Mouse (Mus musculus) heart, postnatal 0 days (tissue): ENCODE measurements around the gene Megf11.

ENCODE experiments used
- CTCF ChIP-seq: IDR thresholded peaks from 2 replicates; pipeline ENCODE4 v1.5.1; 2016; ENCODE audit warnings: antibody characterized with exemption, control low read depth, low read depth
- EP300 ChIP-seq: IDR thresholded peaks from 2 replicates; pipeline ENCODE4 v1.6.1; 2016; ENCODE audit warnings: antibody characterized with exemption, low read depth

GRCm38 (mm10) chr9:64472743-64473142 lies 87.3 kb downstream of the Megf11 start:
- TF ChIP-seq CTCF (no peak), EP300 (no peak)
